Mouse (Mus musculus) heart, embryonic 12.5 days (tissue): ENCODE data around the gene Yme1l1. TPM values are rescaled to one million over a fixed set of nuclear protein-coding genes. Genes with fewer than 3 reads are reported as not detected.

Experiments
- ATAC-seq: fragments of 200-750 bp; cut with Nextera tagmentation; 2 replicates; pipeline ENCODE4 v1.8.0; 2017; ENCODE audit warnings: moderate TSS enrichment, moderate library complexity; ENCODE audit not compliant: insufficient number of reproducible peaks, low FRiP score
- H3K27ac ChIP-seq: fragments of 300-500 bp; sonication (generic); 2 replicates; pipeline ENCODE4 v1.5.1; 2016; ENCODE audit warnings: mild to moderate bottlenecking, moderate library complexity; ENCODE audit not compliant: poor library complexity, severe bottlenecking
- H3K27me3 ChIP-seq: fragments of 300-500 bp; sonication (generic); replicated peaks from 2 replicates; pipeline ENCODE4 v1.6.1; 2016; ENCODE audit warnings: mild to moderate bottlenecking, moderate library complexity
- H3K36me3 ChIP-seq: fragments of 300-500 bp; sonication (generic); 2 replicates; pipeline ENCODE4 v1.6.1; 2016; ENCODE audit warnings: mild to moderate bottlenecking, moderate library complexity
- H3K4me1 ChIP-seq: fragments of 300-500 bp; sonication (generic); replicated peaks from 2 replicates; pipeline ENCODE4 v1.6.1; 2016; ENCODE audit warnings: mild to moderate bottlenecking
- H3K4me2 ChIP-seq: fragments of 300-500 bp; sonication (generic); 2 replicates; pipeline ENCODE4 v1.6.1; 2016; ENCODE audit warnings: mild to moderate bottlenecking, moderate library complexity
- H3K4me3 ChIP-seq: fragments of 300-500 bp; sonication (generic); 2 replicates; pipeline ENCODE4 v1.5.1; 2016; ENCODE audit warnings: mild to moderate bottlenecking
- H3K9ac ChIP-seq: fragments of 300-500 bp; sonication (generic); 2 replicates; pipeline ENCODE4 v1.6.1; 2016; ENCODE audit warnings: mild to moderate bottlenecking, moderate library complexity
- H3K9me3 ChIP-seq: fragments of 300-500 bp; sonication (generic); replicated peaks from 2 replicates; pipeline ENCODE4 v1.6.1; 2016; ENCODE audit warnings: mild to moderate bottlenecking, moderate library complexity
- WGBS: fragments of 180-500 bp; shearing (Covaris S2); methylation state at CpG from one replicate; pipeline ENCODE4 v1.1.7; 2016; 5-methylcytosine and 5-hydroxymethylcytosine counted together
- polyA plus RNA-seq: library from polyadenylated mRNA; unstranded; fragments of >200 nt; fragmentation: Nextera tagmentation; extraction: Ambion mirVana; gene quantifications from 2 replicates; pipeline ENCODE4 v1.2.1, GENCODE M21; 2016

The Yme1l1 gene
- polyA plus RNA-seq = 59.8 and 60.2 TPM in 2 replicates

DNA sequence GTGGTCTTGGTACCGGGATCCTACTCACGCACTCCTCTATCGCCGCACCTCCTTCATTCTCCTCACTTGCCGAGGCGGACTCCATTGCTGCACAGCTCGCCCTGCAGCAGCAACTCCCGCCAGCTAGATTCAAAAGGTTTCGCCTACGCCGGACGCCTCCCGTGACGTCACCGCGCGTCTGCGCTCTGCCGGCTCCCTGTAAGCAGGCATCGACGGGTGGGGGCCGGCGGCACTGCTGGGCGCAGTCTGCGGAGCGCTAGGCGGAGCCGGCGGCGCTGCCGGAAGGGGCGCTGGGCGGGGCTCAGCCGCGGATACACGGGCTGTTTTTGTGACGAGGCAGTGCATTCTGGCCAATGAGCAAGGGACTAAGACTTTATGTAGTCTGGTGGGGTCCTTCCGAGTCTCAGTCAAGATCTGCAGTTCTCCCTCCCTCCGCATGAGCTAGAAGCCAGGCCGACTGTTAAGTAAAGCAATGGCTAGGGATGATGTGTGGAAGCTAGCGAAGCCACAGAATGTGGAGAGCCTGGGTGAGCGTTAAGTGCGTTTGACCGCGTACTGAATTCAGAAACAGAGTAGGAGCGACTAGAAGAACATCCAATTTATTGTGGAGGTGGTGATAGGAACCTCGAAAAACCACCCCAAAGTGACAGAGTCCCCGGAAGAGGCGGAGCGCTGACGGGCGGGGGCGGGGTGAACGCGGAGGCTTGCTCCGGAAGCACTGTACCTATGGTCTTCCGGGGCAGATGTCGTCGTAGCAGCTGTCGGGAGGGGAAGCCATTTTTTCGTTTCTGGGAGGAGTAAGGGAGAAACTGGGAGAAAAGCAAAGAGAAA, at the start of gene Yme1l1, which contains the start of gene Mastl:
Gene Yme1l1 (plus strand): TSS at position 593 of the 831 bp plus-strand sequence.
Gene Mastl (minus strand): TSS at position 248 of the 831 bp plus-strand sequence.
- peak within 1 kb of the TSS; percentile 89 for H3K4me2 ChIP-seq
- peak; percentile 99 for ATAC-seq
- H3K4me3 ChIP-seq = peak within 1 kb of the TSS; percentile 81
- H3K27ac ChIP-seq = peak within 1 kb of the TSS; percentile 100
- no peaks in the 10 kb centered on the region for H3K9me3 ChIP-seq
- WGBS = under 1% methylated on average over 61 of the region's 61 CpGs
- peaks cover 6% of the 10 kb centered on the region for H3K36me3 ChIP-seq
- H3K4me1 ChIP-seq = peaks cover 16% of the 10 kb centered on the region
- H3K27me3 ChIP-seq = no peaks in the 10 kb centered on the region
- peak within 1 kb of the TSS; percentile 87 for H3K9ac ChIP-seq

DNA sequence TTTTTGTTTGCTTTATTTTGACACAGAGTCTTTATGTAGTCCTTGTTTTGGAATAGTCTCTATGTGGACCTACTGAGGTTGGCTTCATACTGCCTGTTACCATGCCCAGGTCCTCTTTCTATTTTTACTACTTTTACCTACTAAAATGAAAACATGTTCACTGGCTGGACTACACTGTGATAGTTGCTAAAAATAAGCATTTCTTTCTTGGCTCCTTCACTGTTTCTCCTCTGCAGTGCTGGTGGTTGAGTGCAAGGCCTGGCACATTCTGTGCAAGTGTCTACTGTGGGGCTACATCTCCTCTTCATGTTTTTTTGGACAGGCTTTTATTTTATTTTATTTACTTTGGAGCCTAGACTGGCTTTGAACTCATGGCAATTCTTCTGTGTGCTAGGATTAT, 36.6 kb upstream of the Yme1l1 start:
- Histone ChIP-seq H3K9ac (no peak overlapping the region), H3K9me3 (no peaks in the 10 kb centered on the region), H3K36me3 (peaks cover 44% of the 10 kb centered on the region), H3K4me3 (no peak overlapping the region), H3K4me2 (no peak overlapping the region), H3K27me3 (no peaks in the 10 kb centered on the region), H3K4me1 (no peaks in the 10 kb centered on the region), H3K27ac (no peak overlapping the region)
- no peak for ATAC-seq

DNA sequence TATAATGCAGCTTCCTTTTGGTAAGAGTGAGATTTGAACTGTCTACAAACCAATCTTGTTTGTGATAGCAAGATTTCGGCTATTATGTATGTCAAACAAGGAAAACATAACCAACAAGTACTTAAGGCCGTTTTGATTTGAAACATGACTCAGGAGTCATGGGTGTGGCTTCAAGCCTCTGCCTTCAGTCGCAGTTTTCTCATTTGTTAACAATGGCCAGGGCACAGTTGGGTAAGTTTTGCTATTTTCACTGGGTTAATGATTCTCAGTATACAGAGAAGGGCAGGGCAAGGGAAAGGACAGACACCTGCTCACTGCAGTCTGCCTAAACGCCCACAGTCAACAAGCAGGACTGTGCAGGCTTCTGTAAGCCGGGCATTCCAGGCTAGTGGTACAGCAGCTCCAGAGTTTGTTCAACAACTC, 959 bp upstream of the Yme1l1 start:
- no peaks in the 10 kb centered on the region for H3K27me3 ChIP-seq
- H3K4me2 ChIP-seq = peak overlapping the region; percentile 89
- WGBS = 8% methylated on average over 5 of the region's 5 CpGs
- H3K9ac ChIP-seq = peak overlapping the region; percentile 77
- H3K4me1 ChIP-seq = peaks cover 16% of the 10 kb centered on the region
- peak overlapping the region; percentile 100 for H3K27ac ChIP-seq
- ATAC-seq = peak; percentile 9
- peaks cover 8% of the 10 kb centered on the region for H3K36me3 ChIP-seq
- H3K9me3 ChIP-seq = no peaks in the 10 kb centered on the region
- H3K4me3 ChIP-seq = peak overlapping the region; percentile 81

DNA sequence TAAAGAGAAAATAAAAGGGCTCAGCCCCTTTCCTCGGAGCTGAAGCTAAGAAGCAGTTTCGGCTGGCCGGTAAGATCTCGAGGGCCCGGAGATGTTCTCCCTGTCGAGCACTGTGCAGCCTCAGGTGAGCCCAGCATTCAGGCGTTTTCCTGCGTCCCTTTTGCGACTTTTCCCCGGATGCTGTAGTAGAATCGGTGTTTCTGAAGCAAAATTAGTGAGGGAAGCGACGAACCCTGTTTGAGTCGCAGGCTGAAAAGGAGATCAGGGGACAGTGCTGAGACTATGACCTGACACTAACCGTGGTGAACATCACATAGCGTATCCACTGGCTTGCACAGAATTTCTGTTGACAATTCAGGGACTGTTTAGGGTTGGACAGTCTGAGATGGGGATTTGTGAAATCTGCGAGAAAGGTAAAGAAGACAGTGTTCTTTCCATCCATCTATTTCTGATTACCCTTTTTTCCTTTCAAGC, 476 bp downstream of the Yme1l1 start:
- Histone ChIP-seq H3K9me3 (no peaks in the 10 kb centered on the region), H3K4me1 (peaks cover 16% of the 10 kb centered on the region), H3K27me3 (no peaks in the 10 kb centered on the region), H3K9ac (peak overlapping the region; percentile 87), H3K27ac (peak overlapping the region; percentile 100), H3K4me3 (peak overlapping the region; percentile 81), H3K36me3 (peaks cover 11% of the 10 kb centered on the region), H3K4me2 (peak overlapping the region; percentile 89)
- WGBS = under 1% methylated on average over 17 of the region's 17 CpGs
- no peak for ATAC-seq

DNA sequence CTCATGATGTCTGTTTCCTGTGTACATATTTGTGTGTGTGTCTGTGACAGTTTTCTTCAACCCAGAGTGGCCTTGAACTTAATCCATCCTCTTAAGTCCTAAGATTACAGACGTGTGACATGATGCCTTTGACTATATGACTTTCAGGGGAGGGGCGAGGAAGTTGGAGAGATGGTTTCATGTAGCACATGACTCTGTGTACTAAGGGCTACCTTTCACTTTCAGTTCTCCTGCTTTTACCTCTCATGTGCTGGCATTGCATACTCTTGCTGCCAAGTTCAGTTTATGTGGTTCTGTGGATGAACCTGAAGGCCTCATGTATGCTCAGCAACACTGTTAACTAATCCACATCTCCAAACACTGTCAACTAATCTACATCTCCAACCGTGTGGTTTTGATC, 16.1 kb downstream of the Yme1l1 start:
- no peak for ATAC-seq
- H3K4me2 ChIP-seq = no peak overlapping the region
- H3K36me3 ChIP-seq = peaks cover 52% of the 10 kb centered on the region
- no peaks in the 10 kb centered on the region for H3K9me3 ChIP-seq
- no peak overlapping the region for H3K27ac ChIP-seq
- 74% methylated on average over 3 of the region's 3 CpGs for WGBS
- no peaks in the 10 kb centered on the region for H3K4me1 ChIP-seq
- no peak overlapping the region for H3K9ac ChIP-seq
- no peak overlapping the region for H3K4me3 ChIP-seq
- H3K27me3 ChIP-seq = no peaks in the 10 kb centered on the region

DNA sequence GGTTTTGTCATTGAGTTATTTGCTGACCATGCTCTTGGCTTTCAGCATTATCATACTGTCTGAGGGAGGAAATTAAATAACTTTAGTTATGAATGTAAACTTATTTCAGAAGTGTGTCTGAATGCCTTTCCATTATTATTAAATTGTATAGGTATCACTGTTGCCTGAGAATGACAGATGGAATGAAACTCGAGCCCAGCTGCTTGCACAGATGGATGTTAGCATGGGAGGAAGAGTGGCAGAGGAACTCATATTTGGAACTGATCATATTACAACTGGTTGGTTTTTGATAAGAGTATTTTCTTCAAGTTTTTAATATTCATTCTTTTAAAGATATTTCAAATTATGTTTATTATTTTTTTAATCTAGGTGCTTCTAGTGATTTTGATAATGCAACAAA, 38.2 kb downstream of the Yme1l1 start:
- 83% methylated on average over 1 of the region's 1 CpGs for WGBS
- Histone ChIP-seq H3K36me3 (peaks cover 59% of the 10 kb centered on the region), H3K4me1 (no peaks in the 10 kb centered on the region), H3K4me3 (no peak overlapping the region), H3K27ac (no peak overlapping the region), H3K9me3 (no peaks in the 10 kb centered on the region), H3K4me2 (no peak overlapping the region), H3K27me3 (no peaks in the 10 kb centered on the region), H3K9ac (no peak overlapping the region)
- ATAC-seq = no peak

DNA sequence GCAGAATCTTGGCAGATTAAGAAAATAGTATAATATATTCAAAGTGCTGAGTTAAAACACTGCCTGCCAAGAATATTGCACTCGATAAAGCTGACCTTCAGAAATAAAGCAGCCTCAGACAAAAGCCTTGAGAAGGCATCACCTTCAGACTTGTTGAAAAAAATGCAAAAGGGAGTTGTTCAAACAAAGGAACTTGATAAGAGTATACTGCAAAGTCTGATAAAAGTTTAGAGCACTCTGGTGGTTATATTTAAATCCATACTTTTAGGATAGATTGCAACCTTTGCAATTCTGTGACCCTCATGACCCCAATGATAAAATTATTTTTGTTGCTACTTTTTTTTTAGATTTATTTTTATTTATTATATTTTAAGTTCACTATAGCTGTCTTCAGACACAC, 44.9 kb downstream of the Yme1l1 start:
- H3K27ac ChIP-seq = no peak overlapping the region
- WGBS = 78% methylated on average over 1 of the region's 1 CpGs

DNA sequence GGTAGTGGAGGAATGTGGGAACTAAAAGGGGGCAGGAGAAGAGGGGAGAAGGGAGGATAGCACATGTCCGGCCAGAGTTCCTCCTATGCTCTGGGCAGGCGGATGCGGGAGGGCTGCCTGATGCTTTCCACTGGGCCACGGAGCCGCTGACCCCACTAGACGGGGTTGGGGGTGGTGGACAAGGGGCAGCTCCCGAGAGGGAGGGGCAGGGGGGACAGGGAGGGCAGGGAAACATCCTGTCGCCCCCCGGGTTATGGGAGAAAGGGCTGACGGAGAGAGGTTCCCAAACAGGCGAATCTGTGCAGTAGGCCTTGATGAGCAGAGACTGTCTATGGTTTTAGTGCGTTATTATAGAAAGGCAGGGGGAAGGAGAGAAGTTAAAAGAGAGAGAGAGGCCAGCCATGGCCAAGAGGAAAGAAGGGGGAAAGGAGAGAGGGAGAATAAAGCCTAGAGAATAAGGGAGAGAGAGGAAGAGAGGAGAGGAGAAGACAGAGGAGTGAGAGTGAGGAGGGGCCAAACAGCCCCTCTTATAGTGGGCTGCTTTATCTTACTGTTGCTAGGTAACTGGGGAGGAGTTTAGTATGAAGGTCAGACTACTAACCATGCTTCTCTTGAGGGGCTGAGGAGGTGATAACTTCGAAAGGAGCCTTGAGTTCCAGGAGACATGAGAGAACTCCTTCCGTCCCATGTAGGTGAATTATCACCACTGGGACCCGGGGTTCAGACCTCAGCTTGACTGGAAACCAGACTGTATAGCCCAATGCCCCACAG, 46.9 kb downstream of the Yme1l1 start:
- no peaks in the 10 kb centered on the region for H3K27me3 ChIP-seq
- no peaks in the 10 kb centered on the region for H3K9me3 ChIP-seq
- H3K36me3 ChIP-seq = peaks cover 16% of the 10 kb centered on the region
- 50% methylated on average over 15 of the region's 15 CpGs for WGBS
- ATAC-seq = no peak
- peak overlapping the region; percentile 7; the same call in 1 of the 2 replicates for H3K4me2 ChIP-seq
- H3K4me1 ChIP-seq = peaks cover 8% of the 10 kb centered on the region
- H3K4me3 ChIP-seq = no peak overlapping the region
- no peak overlapping the region for H3K9ac ChIP-seq
- H3K27ac ChIP-seq = no peak overlapping the region

More for the DNA sequence above, 44.9 kb downstream of the Yme1l1 start:
- Histone ChIP-seq H3K4me2 (no peak overlapping the region), H3K9ac (no peak overlapping the region), H3K4me1 (peaks cover 8% of the 10 kb centered on the region), H3K27me3 (no peaks in the 10 kb centered on the region), H3K4me3 (no peak overlapping the region), H3K9me3 (no peaks in the 10 kb centered on the region), H3K36me3 (peaks cover 24% of the 10 kb centered on the region)
- no peak for ATAC-seq

DNA sequence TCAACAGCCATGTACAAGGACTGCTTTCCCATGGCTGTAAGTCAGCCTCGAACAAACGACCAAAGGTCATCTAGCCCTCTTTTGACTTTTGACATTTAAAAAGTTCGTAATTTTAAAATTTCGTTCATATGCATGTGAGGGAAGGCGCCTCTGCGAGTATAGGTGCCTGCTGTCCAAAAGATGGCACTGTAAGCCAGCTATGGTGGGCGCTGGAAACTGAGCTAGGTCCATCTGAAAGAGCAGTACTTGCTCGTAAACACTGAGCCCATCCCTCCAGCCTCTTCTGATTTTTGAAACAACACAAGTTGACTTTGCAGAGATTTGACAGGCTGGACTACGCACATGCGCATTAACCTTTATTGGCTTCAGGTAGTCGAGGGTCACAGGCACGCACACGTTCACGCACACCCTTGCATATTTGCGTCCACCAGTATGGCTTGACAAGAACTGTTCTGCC, 50.9 kb downstream of the Yme1l1 start, which contains the start of gene 4931423N10Rik:
Gene 4931423N10Rik (plus strand): TSS at position 407 of the 457 bp plus-strand sequence.
- Histone ChIP-seq H3K36me3 (no peaks in the 10 kb centered on the region), H3K4me3 (no peak within 1 kb of the TSS), H3K4me2 (no peak within 1 kb of the TSS), H3K27ac (no peak within 1 kb of the TSS), H3K9ac (no peak within 1 kb of the TSS), H3K4me1 (peaks cover 8% of the 10 kb centered on the region), H3K27me3 (no peaks in the 10 kb centered on the region), H3K9me3 (no peaks in the 10 kb centered on the region)
- ATAC-seq = no peak
- WGBS = 77% methylated on average over 15 of the region's 15 CpGs

DNA sequence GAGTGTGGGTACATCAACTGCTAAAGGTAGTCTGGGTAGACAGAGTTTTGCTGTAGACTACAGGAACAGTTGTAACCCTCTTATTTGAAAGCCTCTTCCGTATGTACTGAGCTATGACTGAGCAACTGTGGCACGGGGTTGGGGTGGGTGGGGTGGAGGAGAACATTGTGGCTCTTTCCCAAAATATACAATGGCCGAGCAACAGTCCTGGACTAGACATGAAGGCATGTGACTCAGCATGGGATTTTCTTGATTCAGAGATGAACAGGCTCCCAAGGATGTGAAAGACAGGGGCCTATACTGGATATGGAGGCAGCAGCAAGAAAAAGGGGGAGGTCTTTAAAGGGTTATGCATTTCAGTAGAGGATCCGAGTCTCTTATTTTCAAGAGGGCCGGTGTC, 57.5 kb downstream of the Yme1l1 start:
- no peaks in the 10 kb centered on the region for H3K36me3 ChIP-seq
- 73% methylated on average over 5 of the region's 5 CpGs for WGBS
- no peak overlapping the region for H3K9ac ChIP-seq
- H3K4me1 ChIP-seq = no peaks in the 10 kb centered on the region
- H3K4me3 ChIP-seq = no peak overlapping the region
- H3K9me3 ChIP-seq = no peaks in the 10 kb centered on the region
- ATAC-seq = no peak
- no peaks in the 10 kb centered on the region for H3K27me3 ChIP-seq
- no peak overlapping the region for H3K27ac ChIP-seq
- H3K4me2 ChIP-seq = no peak overlapping the region

DNA sequence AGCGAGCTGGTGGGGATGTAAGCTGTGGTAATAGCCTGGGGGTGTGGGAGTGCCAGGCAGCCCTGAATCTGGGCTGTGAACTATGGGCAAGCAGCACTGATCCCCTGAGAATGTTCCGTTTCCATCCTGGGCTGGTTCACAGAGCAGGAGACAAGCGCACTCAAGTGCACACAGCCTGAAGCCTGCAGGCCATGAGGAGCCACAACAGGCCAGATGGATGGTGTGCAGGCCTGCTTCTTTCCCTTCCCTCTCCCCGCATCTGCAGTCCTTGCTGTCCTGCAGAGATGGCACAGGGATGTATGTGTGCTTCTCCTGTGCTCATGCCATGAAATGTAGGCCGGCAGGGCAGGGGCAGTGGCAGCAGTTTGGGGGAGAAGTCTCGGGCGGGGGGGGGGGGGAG, 69.0 kb downstream of the Yme1l1 start:
- H3K4me3 ChIP-seq = no peak overlapping the region
- H3K36me3 ChIP-seq = no peaks in the 10 kb centered on the region
- H3K27me3 ChIP-seq = no peaks in the 10 kb centered on the region
- ATAC-seq = no peak
- no peak overlapping the region for H3K9ac ChIP-seq
- H3K27ac ChIP-seq = no peak overlapping the region
- H3K4me2 ChIP-seq = no peak overlapping the region
- no peaks in the 10 kb centered on the region for H3K4me1 ChIP-seq
- 43% methylated on average over 7 of the region's 7 CpGs for WGBS
- H3K9me3 ChIP-seq = no peaks in the 10 kb centered on the region
